Mouse (Mus musculus): ENCODE measurements around the gene Gm49486.

Gm49486 gene

GRCm38 (mm10) chr15:79270317-79271123, 41.3 kb downstream of the Gm49486 start:
- peak; percentile 66 for DNase-seq (ENCODE audit: extremely low spot score, low spot score)

- DNase-seq (ENCODE audit: extremely low spot score, low spot score), result peak; percentile 66
Observed at GRCm38 (mm10) chr15:79271124-79271746, 42.0 kb downstream of the Gm49486 start.

GRCm38 (mm10) chr15:79273020-79273419, 43.8 kb downstream of the Gm49486 start:
- DNase-seq (ENCODE audit: extremely low spot score, low spot score), result no peak

- no peak for DNase-seq (ENCODE audit: extremely low spot score, low spot score)
Observed at GRCm38 (mm10) chr15:79277728-79278127, 48.5 kb downstream of the Gm49486 start.

- no peak for DNase-seq (ENCODE audit: extremely low spot score, low spot score)
Observed at GRCm38 (mm10) chr15:79280209-79280608, 51.0 kb downstream of the Gm49486 start.

GRCm38 (mm10) chr15:79280850-79281249, 51.7 kb downstream of the Gm49486 start:
- no peak for DNase-seq (ENCODE audit: extremely low spot score, low spot score)

GRCm38 (mm10) chr15:79281389-79281788, 52.2 kb downstream of the Gm49486 start:
- no peak for DNase-seq (ENCODE audit: extremely low spot score, low spot score)

GRCm38 (mm10) chr15:79282434-79282833, 53.2 kb downstream of the Gm49486 start:
- DNase-seq (ENCODE audit: extremely low spot score, low spot score), result no peak

- no peak for DNase-seq (ENCODE audit: extremely low spot score, low spot score)
Observed at GRCm38 (mm10) chr15:79283371-79283770, 54.2 kb downstream of the Gm49486 start.

GRCm38 (mm10) chr15:79285399-79285798, 56.2 kb downstream of the Gm49486 start, which contains the start of gene Baiap2l2:
TSS of gene Baiap2l2 (minus strand) at chr15:79285537.
- DNase-seq (ENCODE audit: extremely low spot score, low spot score), result no peak

GRCm38 (mm10) chr15:79286141-79286540, 57.0 kb downstream of the Gm49486 start:
- no peak for DNase-seq (ENCODE audit: extremely low spot score, low spot score)

- no peak for DNase-seq (ENCODE audit: extremely low spot score, low spot score)
Observed at GRCm38 (mm10) chr15:79287091-79287490, 57.9 kb downstream of the Gm49486 start.

GRCm38 (mm10) chr15:79288387-79288786, 59.2 kb downstream of the Gm49486 start:
- DNase-seq (ENCODE audit: extremely low spot score, low spot score), result no peak

GRCm38 (mm10) chr15:79289441-79289840, 60.2 kb downstream of the Gm49486 start:
- DNase-seq (ENCODE audit: extremely low spot score, low spot score), result no peak

GRCm38 (mm10) chr15:79290340-79290739, 61.1 kb downstream of the Gm49486 start:
- DNase-seq (ENCODE audit: extremely low spot score, low spot score), result no peak

- no peak for DNase-seq (ENCODE audit: extremely low spot score, low spot score)
Observed at GRCm38 (mm10) chr15:79292779-79293178, 63.6 kb downstream of the Gm49486 start.

- no peak for DNase-seq (ENCODE audit: extremely low spot score, low spot score)
Observed at GRCm38 (mm10) chr15:79298553-79298952, 69.4 kb downstream of the Gm49486 start.

- no peak for DNase-seq (ENCODE audit: extremely low spot score, low spot score)
Observed at GRCm38 (mm10) chr15:79299563-79300155, 70.5 kb downstream of the Gm49486 start.

GRCm38 (mm10) chr15:79303725-79304124, 74.5 kb downstream of the Gm49486 start:
- no peak for DNase-seq (ENCODE audit: extremely low spot score, low spot score)

GRCm38 (mm10) chr15:79304832-79305231, 75.6 kb downstream of the Gm49486 start:
- DNase-seq (ENCODE audit: extremely low spot score, low spot score), result no peak

GRCm38 (mm10) chr15:79306043-79306637, 76.9 kb downstream of the Gm49486 start:
- DNase-seq (ENCODE audit: extremely low spot score, low spot score), result no peak
